Mouse (Mus musculus) cerebellum, adult 2 months (tissue): ENCODE measurements around the gene Rrp7a. TPM values are rescaled to one million over a fixed set of nuclear protein-coding genes. Genes with fewer than 3 reads are reported as not detected.

Experiments
- DNase-seq, 2 experiments: peaks; one replicate each; pipeline ENCODE4 v3.0.0; 2021
- H3K27ac ChIP-seq: fragments of 200-500 bp; 2 replicates; pipeline ENCODE4 v1.5.1; 2012; ENCODE audit warnings: low read length, control low read depth, inconsistent platforms; ENCODE audit not compliant: insufficient read depth
- H3K27me3 ChIP-seq: fragments of 200-500 bp; 2 replicates; pipeline ENCODE4 v1.6.1; 2012; ENCODE audit warnings: inconsistent platforms, mild to moderate bottlenecking, low read length, moderate library complexity; ENCODE audit not compliant: control insufficient read depth, insufficient read depth
- H3K4me1 ChIP-seq: fragments of 200-500 bp; 2 replicates; pipeline ENCODE4 v1.6.1; 2011; ENCODE audit warnings: low read length; ENCODE audit not compliant: control insufficient read depth, insufficient read depth
- H3K4me3 ChIP-seq: fragments of 200-500 bp; replicated peaks from 2 replicates; pipeline ENCODE3; 2011; ENCODE audit warnings: mild to moderate bottlenecking, low read depth, low read length, control low read depth; ENCODE audit not compliant: insufficient read depth
- CTCF ChIP-seq: fragments of 200-500 bp; IDR thresholded peaks from 2 replicates; pipeline ENCODE4 v1.5.1; 2011; ENCODE audit warnings: low read depth, mild to moderate bottlenecking, control low read depth, low read length, moderate library complexity, borderline replicate concordance; ENCODE audit not compliant: insufficient read depth
- POLR2A ChIP-seq: fragments of 200-500 bp; IDR thresholded peaks from 2 replicates; pipeline ENCODE4 v1.6.1; 2011; ENCODE audit warnings: low read length, control low read depth, borderline replicate concordance; ENCODE audit not compliant: insufficient read depth
- WGBS: fragments of 180-500 bp; shearing (Covaris S2); methylation state at CpG from one replicate; pipeline ENCODE4 v1.1.7; 2018; 5-methylcytosine and 5-hydroxymethylcytosine counted together
- polyA plus RNA-seq: library from polyadenylated mRNA; depleted of rRNA; stranded (reverse); fragments of >200 nt; gene quantifications from 2 replicates; pipeline ENCODE4 v1.2.3, GENCODE M21; 2012

The Rrp7a gene
- polyA plus RNA-seq, 1 experiment = 114 TPM

- 95% methylated on average over 8 of the region's 8 CpGs for WGBS
- DNase-seq = no peak
- H3K27me3 ChIP-seq = no peaks in the 10 kb centered on the region
- H3K4me1 ChIP-seq = peaks cover 40% of the 10 kb centered on the region
- no peak for TF ChIP-seq CTCF
- TF ChIP-seq POLR2A = no peak
- no peak overlapping the region for H3K4me3 ChIP-seq
- no peak overlapping the region for H3K27ac ChIP-seq
Measured at GRCm38 (mm10) chr15:83167550-83168065, 45.0 kb upstream of the Rrp7a start.

- TF ChIP-seq POLR2A = no peak
- no peak for TF ChIP-seq CTCF
- H3K27ac ChIP-seq = no peak overlapping the region
- no peaks in the 10 kb centered on the region for H3K27me3 ChIP-seq
- peaks cover 38% of the 10 kb centered on the region for H3K4me1 ChIP-seq
- 89% methylated on average over 5 of the region's 5 CpGs for WGBS
- H3K4me3 ChIP-seq = no peak overlapping the region
- no peak for DNase-seq
Measured at GRCm38 (mm10) chr15:83167126-83167525, 44.5 kb upstream of the Rrp7a start.

- TF ChIP-seq CTCF (no peak), POLR2A (no peak)
- peaks cover 38% of the 10 kb centered on the region for H3K4me1 ChIP-seq
- peak; percentile 28 to 41 for DNase-seq
- no peaks in the 10 kb centered on the region for H3K27me3 ChIP-seq
- no peak overlapping the region for H3K4me3 ChIP-seq
- H3K27ac ChIP-seq = no peak overlapping the region
- 59% methylated on average over 3 of the region's 3 CpGs for WGBS
Measured at GRCm38 (mm10) chr15:83166642-83167041, 44.0 kb upstream of the Rrp7a start.

- 94% methylated on average over 13 of the region's 13 CpGs for WGBS
- Histone ChIP-seq H3K27me3 (no peaks in the 10 kb centered on the region), H3K4me3 (no peak overlapping the region), H3K27ac (no peak overlapping the region), H3K4me1 (peaks cover 30% of the 10 kb centered on the region)
- TF ChIP-seq CTCF (no peak), POLR2A (no peak)
- DNase-seq = no peak
Measured at GRCm38 (mm10) chr15:83165526-83166315, 43.1 kb upstream of the Rrp7a start.

GRCm38 (mm10) chr15:83164971-83165471 lies 42.4 kb upstream of the Rrp7a start:
- TF ChIP-seq POLR2A (no peak), CTCF (no peak)
- Histone ChIP-seq H3K4me3 (no peak overlapping the region), H3K27me3 (no peaks in the 10 kb centered on the region), H3K4me1 (peaks cover 31% of the 10 kb centered on the region), H3K27ac (no peak overlapping the region)
- no peak for DNase-seq
- WGBS = 71% methylated on average over 5 of the region's 5 CpGs

- 92% methylated on average over 11 of the region's 11 CpGs for WGBS
- Histone ChIP-seq H3K4me1 (peaks cover 14% of the 10 kb centered on the region), H3K4me3 (no peak overlapping the region), H3K27me3 (no peaks in the 10 kb centered on the region), H3K27ac (no peak overlapping the region)
- no peak for DNase-seq
- TF ChIP-seq CTCF = no peak
- TF ChIP-seq POLR2A = no peak
Measured at GRCm38 (mm10) chr15:83162818-83163485, 40.4 kb upstream of the Rrp7a start.

GRCm38 (mm10) chr15:83162001-83162400 lies 39.4 kb upstream of the Rrp7a start:
- no peak for DNase-seq
- H3K4me1 ChIP-seq = peaks cover 9% of the 10 kb centered on the region
- H3K4me3 ChIP-seq = no peak overlapping the region
- H3K27me3 ChIP-seq = no peaks in the 10 kb centered on the region
- 84% methylated on average over 4 of the region's 4 CpGs for WGBS
- no peak overlapping the region for H3K27ac ChIP-seq
- TF ChIP-seq POLR2A = no peak
- no peak for TF ChIP-seq CTCF

GRCm38 (mm10) chr15:83161062-83161748 lies 38.6 kb upstream of the Rrp7a start:
- WGBS = 57% methylated on average over 10 of the region's 10 CpGs
- DNase-seq = no peak
- H3K27me3 ChIP-seq = no peaks in the 10 kb centered on the region
- H3K27ac ChIP-seq = no peak overlapping the region
- TF ChIP-seq CTCF = no peak
- no peak for TF ChIP-seq POLR2A
- H3K4me3 ChIP-seq = no peak overlapping the region
- H3K4me1 ChIP-seq = peaks cover 6% of the 10 kb centered on the region
